Mouse (Mus musculus): ENCODE measurements around the gene Fbxl20.

The Fbxl20 gene

GRCm38 (mm10) chr11:98149786-98150624, at the start of gene Fbxl20:
Gene Fbxl20, minus strand, starts transcription at chr11:98150403.
- DNase-seq (ENCODE audit: low read depth, low spot score): peak; percentile 98

- DNase-seq (ENCODE audit: low read depth, low spot score): peak; percentile 99
Measured at GRCm38 (mm10) chr11:98192901-98193805, 43.0 kb upstream of the Fbxl20 start, which contains the start of gene Med1. Gene Med1, minus strand, starts transcription at chr11:98193293.

DNA sequence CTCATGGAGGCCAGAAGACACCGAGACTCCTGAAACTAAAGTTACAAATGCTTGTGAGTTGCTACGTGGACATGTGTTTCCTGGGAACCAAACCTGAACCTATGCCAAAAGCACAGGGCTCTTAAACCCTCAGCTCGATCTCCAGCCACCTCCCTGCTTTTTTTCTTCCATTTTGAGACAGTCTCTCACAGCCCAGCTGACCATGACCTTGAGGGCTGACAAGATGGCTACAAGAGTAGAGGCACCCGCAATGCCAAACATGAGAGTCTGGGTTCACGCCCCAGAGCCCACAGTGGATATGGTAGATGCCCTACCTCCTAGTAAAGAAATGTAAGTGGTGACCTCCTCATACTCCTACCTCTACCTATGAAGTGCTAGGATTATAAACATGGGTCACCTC, 40.6 kb upstream of the Fbxl20 start:
- no peak for DNase-seq (ENCODE audit: low read depth, low spot score)

DNA sequence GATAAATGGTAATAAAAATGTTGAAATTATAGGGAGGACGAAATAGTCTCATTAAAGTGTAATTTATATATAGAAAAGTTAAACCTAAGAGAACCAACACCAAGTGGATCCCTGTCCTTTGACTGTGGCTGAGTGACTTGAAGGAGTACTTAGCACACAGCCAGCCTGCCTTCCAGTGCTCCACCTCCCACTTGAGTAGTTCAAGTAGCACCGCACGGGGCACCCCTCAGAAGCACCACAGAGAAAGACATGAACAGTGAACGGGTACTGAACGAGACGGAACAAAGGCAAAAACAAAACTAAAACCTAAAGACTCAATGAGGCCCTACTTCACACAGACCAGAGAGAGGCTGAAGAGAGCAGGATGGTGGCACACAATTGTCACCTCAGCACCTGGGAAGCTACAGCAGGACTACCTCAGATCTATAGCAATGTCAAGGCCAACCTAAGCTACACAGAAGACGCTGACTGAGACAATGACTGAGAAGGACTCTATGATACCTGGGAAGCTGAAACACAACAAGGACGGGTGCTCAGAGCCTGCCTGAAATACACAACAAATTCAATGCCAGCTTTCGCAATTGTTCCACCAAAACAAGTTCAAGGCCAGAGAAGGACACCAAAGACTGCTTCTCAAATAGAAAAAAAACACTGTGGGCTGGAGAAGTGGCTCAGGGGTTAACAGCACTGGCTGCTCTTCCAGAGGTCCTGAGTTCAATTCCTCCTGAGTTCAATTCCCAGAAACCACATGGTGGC, 37.6 kb upstream of the Fbxl20 start:
- DNase-seq (ENCODE audit: low read depth, low spot score): no peak

- peak; percentile 62 for DNase-seq (ENCODE audit: low read depth, low spot score)
Measured at GRCm38 (mm10) chr11:98182149-98182548, 31.9 kb upstream of the Fbxl20 start.

DNA sequence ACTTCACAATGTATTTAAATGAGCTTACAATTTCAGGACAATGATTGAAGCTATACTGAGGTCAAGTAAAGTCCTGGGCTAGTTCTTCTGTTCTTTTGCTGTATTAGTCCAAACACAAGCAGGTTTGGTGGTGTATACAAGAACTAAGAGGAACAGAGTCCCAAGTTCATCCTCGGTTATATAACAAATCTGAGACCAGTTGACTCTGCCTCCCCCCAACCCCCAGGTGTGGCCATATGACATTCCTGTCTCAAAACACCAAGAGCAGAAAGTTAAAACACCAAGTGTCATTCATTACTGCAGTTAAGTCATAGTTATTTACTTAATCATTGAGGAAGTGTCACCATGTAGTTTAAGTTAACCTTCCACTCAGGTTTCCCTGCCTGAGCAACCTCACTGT, 18.2 kb upstream of the Fbxl20 start:
- no peak for DNase-seq (ENCODE audit: low read depth, low spot score)

DNA sequence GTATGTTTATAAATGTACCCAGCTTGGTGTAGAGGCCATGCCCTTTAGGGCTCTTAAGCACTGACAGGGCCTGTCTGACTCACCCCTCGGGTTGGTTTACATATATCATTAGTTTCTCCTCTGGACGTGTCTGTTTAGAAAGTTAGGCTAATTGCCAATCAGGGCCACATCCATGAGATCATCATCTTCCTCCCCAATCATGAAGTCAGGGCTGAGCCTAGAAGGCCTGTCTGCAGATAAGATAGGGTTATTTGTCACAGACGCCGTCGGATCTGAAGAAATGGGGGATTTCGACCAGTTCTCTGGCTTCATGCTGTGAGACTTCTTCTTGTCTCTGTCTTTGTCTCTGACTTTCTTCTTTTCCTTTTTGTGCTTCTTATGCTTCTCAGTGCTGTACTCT, 4.9 kb upstream of the Fbxl20 start:
- DNase-seq (ENCODE audit: low read depth, low spot score): no peak

DNA sequence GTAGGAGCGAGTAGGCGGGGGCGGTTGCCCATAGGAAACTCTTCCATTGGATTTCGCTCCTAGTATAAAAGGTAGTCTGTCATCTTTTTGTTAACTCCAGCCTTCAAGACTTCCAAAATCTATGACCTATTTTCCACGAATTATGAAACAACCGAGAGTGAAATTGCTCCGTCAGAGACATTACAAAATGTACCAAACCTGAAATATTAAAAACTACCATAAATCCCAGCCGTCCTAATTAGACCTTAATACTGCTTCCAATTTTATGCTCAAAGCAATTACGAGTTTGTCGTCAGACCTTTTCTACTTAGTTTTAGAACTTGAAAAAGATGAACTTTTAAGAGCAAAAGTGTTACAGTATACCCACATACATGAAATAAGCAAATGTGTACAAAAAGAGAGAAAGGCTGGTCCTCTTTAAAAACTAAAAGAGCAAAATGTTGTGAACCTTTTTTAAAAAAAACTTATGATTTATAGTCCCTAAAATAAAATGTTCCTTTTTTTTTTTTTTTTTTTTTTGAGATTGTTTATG, 488 bp upstream of the Fbxl20 start:
- DNase-seq (ENCODE audit: low read depth, low spot score): no peak

- DNase-seq (ENCODE audit: low read depth, low spot score): peak; percentile 93
Measured at GRCm38 (mm10) chr11:98149304-98149750, 876 bp downstream of the Fbxl20 start.

DNA sequence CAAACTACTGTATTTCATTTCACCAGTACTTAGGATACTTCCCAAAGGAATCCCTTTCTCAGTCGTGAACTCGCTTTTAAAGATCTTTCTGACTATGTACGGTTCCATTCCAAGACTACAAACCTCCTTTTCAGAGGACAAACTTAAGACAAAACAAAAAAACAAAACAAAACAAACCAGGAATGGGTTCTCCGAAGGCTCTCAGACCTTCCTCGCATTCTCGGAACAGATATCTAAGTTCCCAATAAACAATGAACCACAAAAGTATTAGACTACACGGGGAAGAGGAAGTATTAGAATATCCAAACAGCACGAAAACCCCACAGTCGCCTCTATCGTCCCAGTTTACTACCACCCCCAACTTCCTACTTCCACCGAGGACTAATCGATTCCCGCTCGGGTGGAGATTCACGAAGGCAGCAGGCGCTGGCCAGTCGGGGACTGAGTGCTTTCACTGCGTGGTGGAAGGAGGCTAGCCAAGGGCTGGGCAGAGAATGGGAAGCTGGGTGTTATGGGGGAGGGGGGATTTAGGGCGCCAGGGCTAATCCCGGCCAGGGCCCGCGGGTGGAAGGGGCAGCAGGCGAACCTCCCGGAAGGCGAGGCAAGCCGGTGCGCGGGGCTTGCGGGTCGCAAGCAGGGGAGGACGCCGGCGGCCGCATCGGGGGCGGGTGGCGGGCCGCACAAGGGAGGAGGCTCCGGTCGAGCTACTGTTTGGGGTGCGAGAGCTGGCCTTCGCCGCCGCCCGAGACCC, 1.5 kb downstream of the Fbxl20 start:
- DNase-seq (ENCODE audit: low read depth, low spot score): peak; percentile 58

DNA sequence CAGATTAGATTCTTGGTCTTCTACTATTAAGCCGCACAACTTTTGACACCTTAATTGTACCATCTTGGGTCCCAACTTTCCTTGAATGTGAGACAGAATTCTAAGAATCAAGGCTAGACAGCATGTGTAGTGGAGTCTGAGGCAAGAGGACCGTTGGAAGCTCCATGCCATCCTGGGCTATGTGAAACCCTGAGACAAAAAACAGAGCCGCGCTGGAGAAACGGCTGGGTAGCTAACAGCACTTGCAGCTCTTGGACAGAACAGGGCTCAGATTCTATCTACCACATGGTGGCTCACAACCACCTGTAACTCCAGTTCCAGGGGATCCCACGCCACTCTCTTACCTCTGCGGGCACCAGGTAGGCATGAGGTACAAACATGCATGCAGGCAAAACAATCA, 4.3 kb downstream of the Fbxl20 start:
- no peak for DNase-seq (ENCODE audit: low read depth, low spot score)

DNA sequence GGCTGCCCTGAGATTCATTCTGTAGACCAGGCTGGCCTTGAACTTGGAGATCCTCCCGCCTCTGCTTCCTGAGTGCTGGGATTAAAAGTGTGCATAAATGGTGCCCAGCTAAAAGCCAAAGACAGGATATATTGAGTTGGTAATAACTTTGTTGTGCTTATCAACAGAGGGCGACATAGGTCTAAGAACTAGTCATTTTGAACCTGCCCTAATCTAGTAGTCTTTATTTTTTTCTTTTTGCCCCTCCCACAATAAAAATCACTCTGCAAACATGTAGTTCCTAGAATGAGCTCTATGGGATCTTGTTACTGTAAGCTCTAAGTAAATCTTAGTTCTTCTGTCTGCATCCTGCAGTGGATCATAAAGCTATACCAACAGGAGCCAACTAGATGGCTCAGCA, 7.7 kb downstream of the Fbxl20 start:
- DNase-seq (ENCODE audit: low read depth, low spot score): no peak

DNA sequence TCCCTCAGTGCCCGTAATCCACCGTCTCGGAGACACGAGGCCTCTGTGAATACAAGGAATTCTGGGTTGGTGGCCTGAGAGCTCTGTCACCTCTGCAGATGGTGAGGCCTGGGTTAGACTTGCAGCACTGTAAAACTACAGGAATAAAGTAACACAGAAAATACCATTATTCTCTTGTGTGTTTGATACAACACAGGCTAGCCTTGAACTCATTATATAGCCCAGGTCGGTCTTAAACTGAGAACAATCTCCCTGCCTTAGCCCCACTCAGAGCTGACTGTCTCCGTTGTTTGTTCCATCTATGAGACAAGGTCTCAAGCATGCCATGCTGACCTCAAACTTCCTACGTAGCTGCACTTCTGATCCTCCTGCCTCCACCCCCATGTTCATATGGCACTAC, 11.3 kb downstream of the Fbxl20 start:
- no peak for DNase-seq (ENCODE audit: low read depth, low spot score)

GRCm38 (mm10) chr11:98137836-98138235, 12.4 kb downstream of the Fbxl20 start:
- peak; percentile 65 for DNase-seq (ENCODE audit: low read depth, low spot score)

DNA sequence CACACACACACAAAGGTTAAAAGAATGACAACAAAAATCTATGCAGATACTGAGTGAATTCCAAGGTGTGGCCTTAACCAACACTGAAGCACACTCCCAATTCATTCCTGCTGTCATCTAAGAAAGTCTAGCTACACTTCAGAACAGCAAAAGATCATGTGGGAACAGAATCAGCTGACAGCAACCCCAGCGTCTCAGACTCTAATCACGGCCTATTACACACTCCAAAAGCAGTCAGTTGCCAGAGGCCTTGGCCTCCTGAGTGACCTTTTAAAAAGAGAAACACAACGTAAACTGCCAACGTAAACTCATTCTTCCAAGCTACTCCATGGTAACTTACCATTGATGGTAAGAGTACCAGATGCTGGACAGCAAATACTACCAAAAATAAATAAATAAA, 15.3 kb downstream of the Fbxl20 start:
- no peak for DNase-seq (ENCODE audit: low read depth, low spot score)

GRCm38 (mm10) chr11:98123424-98123823, 26.8 kb downstream of the Fbxl20 start:
- no peak for DNase-seq (ENCODE audit: low read depth, low spot score)

DNA sequence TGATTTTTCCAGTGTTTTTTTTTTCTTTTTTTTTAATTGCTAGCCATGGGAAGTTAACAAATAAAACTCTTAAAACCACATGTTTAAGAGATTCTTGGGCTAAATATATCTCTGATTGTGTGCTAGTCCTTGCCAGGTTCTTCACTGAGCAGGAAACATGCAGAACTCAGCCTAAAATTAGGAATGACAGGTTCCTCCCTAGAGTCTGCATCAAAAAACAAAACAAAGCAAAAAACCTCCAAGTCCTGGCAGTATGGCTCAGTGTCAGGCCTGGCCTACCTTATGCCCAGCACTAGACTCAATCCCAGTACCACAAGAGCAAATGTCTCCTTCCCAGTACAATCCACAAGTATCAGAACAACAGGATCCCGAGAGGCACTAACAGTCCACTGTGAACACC, 35.8 kb downstream of the Fbxl20 start:
- DNase-seq (ENCODE audit: low read depth, low spot score): no peak

DNA sequence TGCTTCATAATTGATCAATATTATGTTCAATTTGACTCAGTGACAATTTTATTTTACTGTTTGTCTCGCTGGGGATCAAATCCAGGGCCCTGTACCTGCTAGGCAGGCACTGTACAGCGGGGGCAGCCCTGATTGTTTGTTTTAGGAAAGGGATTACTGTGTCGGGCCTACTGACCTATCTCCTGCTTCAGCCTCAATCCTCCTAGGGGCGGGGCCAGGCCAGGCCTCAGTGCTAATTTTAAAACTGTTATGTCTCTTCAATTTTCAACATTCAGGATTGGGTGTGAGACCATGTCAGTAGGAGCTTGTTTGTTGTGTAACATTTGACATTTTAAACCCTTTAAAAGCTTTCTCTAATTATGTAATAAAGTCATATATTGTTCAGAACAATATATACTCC, 36.7 kb downstream of the Fbxl20 start:
- no peak for DNase-seq (ENCODE audit: low read depth, low spot score)

DNA sequence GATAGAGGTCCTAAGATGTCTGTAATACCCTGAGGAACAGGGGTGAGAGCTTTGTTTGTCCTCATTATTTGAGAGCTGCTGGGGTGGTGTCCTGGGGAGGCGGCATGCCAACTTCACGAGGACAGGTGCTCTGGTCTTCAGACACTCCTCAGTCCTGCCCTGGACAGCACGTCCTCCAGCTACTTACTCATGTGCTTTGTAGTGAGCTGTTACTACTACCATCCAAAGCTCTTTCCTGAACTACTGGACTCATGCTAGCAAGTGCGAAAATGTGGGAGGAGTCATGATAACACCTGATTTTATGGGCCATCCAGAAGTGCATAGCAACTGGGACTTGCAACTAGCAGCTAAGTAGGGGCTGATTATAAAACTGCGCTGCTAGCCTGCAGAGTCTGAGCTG, 40.5 kb downstream of the Fbxl20 start:
- DNase-seq (ENCODE audit: low read depth, low spot score): no peak

DNA sequence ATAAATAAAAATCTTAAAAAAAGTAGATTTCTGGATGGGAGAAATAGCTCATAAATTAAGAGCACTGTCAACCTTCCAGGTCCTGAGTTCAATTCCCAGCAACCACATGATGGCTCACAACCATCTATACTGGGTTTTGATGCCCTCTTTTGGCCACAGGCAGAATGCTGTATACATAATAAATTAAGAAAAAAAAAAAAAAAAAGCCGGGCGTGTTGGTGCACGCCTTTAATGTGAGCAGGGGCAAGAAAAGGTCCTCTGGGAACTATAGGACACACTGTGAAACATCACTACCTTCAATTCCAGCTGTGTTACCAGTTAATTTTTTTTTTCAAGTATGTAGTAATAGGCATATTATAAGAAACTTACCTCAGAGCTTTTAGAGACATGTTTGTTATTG, 48.9 kb downstream of the Fbxl20 start:
- no peak for DNase-seq (ENCODE audit: low read depth, low spot score)

GRCm38 (mm10) chr11:98090583-98090982, 59.6 kb downstream of the Fbxl20 start:
- DNase-seq (ENCODE audit: low read depth, low spot score): no peak
